Mouse (Mus musculus): Measurements from ENCODE around the gene Emx1.
"Not testable (repeated sequence)": the region's sequence is repeated elsewhere in the genome, so short reads cannot be mapped to it uniquely, and the experiment has no call there.

Emx1 gene

DNA sequence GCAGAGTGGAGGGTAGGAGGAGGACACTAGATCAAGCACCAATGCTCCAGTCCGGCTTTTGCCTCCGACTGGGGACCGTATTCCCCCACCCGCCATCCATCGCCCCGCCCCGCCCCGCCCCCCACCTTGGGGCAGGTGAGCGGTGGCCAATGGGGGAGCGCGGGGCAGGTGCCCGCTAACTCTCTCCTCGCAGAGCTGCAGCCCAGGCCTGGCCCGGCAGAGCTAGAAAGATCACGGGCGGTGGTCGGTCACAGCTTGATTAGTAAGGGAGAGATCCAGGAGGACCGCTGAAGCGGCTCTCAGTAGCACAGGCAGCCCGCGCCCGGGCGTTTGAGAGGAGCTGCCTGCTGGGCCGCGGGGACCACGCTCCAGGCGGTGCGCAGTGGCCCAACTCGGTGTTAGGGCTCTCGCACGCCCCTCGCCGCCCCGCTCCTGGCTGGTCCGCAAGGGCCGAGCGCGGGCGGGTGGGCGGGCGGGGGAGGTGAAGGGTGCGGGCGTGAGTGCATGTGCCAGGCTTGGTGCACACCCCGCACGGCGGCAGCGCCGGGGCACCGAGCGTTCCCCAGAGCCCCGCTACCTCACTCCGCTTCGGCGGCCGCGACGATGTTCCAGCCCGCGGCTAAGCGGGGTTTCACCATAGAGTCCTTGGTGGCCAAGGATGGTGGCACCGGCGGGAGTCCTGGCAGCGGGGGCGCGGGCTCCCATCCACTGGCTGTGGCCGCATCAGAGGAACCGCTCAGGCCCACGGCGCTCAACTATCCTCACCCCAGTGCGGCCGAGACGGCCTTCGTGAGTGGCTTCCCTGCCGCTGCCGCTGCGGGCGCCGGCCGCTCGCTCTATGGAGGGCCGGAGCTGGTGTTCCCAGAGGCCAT, at the start of gene Emx1:
Emx1 (plus strand) TSS at position 99 of the 872 bp plus-strand sequence.
- no peak for DNase-seq (ENCODE audit: low read depth, low spot score)

DNA sequence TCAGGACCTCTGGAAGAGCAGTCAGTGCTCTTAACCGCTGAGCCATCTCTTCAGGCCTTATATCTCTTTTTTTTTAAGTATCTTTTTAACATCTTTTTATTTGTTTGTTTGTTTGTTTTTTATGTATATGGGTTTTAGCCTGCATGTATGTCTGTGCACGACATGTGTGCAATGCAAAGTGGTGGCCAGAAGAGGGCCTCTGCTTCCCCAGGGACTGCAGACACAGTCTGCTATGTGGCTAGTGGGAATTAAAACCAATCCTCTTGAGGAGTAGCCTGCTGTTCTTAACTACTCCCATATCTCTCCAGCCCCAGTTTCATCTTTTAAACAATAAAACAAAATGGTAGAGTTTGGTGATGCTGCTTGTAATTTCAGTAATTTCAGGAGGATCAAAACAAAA, 47.7 kb upstream of the Emx1 start:
- no peak for DNase-seq (ENCODE audit: low read depth, low spot score)

- peak; percentile 54 for DNase-seq (ENCODE audit: low read depth, low spot score)
These were observed 46.2 kb upstream of the Emx1 start for GRCm38 (mm10) chr6:85141013-85141412.

GRCm38 (mm10) chr6:85144466-85144865, 42.8 kb upstream of the Emx1 start:
- no peak for DNase-seq (ENCODE audit: low read depth, low spot score)

DNA sequence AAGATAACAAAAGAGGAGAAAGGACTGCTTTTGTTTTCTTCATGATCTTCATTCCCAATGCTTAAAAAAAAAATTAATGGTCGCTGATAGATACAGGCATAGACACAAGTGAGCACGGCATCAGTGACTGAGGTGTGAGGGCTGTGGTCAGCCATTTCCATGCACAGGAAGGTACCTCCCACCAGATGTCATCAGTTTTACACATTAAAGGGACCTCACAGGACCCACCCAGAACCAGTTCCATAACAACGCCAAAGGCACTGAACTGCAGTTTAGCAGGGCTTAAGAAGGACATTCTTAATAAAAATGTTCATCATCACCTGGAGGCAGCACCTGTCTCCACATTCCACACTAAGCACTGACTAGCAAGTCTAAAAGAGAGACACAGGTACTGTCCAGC, 39.6 kb upstream of the Emx1 start:
- no peak for DNase-seq (ENCODE audit: low read depth, low spot score)

DNA sequence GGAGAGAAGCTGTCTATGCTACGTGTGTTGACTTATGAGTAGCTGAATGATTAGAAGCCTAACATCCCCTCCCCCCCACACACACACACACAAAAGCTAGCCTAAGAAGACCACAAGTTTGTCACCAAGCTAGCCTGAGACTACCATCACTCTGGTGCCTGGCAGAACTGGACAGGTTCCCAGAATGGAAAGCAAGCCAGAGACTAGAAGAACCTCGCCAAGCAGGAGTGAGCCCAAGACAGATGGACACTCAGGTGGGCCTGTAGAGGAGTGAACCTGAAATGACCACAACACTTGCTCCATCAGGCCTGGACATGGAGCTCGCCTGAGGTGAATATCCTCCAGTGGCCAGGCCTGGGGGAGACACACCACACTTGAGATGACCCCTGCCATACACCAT, 36.9 kb upstream of the Emx1 start:
- no peak for DNase-seq (ENCODE audit: low read depth, low spot score)

- DNase-seq (ENCODE audit: low read depth, low spot score), result peak; percentile 66
These were observed 33.2 kb upstream of the Emx1 start for GRCm38 (mm10) chr6:85153970-85154540.

- peak; percentile 37 for DNase-seq (ENCODE audit: low read depth, low spot score)
These were observed 32.2 kb upstream of the Emx1 start for GRCm38 (mm10) chr6:85154861-85155528.

DNA sequence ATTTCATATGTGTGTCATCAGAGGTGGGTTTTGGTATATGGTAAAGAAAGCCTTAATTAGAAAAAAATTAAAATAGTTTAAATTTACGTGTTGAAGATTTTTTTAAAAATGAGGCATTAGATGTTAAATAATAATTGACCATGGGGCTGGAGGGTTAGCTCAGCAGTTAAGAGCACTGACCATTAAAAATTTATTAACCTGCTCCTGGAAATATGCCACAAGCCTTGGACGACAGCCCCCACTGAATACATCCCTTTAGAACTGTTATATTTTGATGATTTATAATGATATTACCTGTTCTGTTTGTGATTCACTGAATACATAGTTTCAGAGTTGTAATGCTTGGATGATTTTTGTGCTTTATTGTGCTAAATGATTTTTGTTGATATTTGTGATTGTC, 30.7 kb upstream of the Emx1 start:
- DNase-seq (ENCODE audit: low read depth, low spot score), result not testable (repeated sequence)

DNA sequence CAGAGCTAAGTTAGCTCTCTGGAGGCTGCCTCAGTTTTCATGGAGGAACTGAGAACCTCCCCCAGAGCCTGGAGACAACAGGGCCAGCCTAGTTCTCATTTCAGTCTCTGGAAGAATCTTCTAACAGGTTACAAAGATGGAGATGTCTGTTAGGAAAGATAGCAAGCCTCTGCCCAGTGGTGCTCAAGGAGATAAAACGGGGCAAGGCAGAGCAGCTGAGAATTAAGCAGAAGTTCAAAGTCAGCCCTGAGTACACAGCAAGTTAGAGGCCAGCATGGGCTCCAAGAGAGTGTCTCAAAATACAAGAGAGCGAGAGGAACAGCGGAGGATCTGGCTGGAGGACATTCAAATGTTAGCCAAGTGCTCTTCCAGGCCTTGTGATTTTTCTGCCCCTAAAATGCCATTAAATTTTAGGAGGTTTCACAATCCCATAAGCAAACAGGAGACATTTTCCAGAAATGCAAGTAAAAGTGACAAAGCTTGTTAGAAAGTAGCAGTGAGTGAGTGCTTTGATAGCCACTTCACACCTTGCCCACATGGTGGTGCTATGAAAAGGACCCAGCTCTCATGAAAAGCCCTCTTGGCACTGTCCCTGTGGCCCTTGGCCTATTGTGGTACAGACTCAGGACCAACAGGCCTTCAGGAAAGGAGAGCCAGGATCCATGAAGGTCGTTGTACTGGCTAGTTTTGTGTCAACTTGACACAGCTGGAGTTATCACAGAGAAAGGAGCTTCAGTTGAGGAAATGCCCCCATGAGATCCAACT, 29.0 kb upstream of the Emx1 start:
- DNase-seq (ENCODE audit: low read depth, low spot score), result not testable (repeated sequence)

- DNase-seq (ENCODE audit: low read depth, low spot score), result peak; percentile 38
These were observed 28.0 kb upstream of the Emx1 start for GRCm38 (mm10) chr6:85159092-85159760.

- peak; percentile 53 for DNase-seq (ENCODE audit: low read depth, low spot score)
These were observed 26.9 kb upstream of the Emx1 start for GRCm38 (mm10) chr6:85160201-85160923.

GRCm38 (mm10) chr6:85165440-85165921, 21.8 kb upstream of the Emx1 start:
- DNase-seq (ENCODE audit: low read depth, low spot score), result no peak

DNA sequence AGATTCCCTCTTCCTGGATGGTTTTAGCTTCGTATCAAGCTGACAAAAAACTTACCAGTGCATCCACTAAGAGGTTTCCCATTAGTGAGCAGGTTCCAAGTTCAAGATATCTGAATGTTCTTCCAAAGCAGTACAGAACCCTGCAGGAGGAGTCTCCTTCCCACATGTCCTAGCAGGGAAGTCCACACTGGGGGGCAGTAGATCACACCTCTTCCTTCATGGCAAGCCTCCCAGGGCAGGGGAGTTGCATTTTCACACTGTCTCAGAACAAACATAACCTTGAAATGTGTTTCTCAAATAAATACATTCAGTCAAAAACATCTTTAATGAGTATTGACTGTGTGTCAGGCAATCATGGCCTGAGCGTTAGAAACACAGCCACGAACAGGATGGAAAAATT, 7.7 kb upstream of the Emx1 start:
- no peak for DNase-seq (ENCODE audit: low read depth, low spot score)

GRCm38 (mm10) chr6:85180036-85180435, 7.2 kb upstream of the Emx1 start:
- DNase-seq (ENCODE audit: low read depth, low spot score), result no peak

GRCm38 (mm10) chr6:85183951-85184350, 3.3 kb upstream of the Emx1 start:
- DNase-seq (ENCODE audit: low read depth, low spot score), result no peak

- DNase-seq (ENCODE audit: low read depth, low spot score), result no peak
These were observed 1.1 kb upstream of the Emx1 start for GRCm38 (mm10) chr6:85186033-85186743.

DNA sequence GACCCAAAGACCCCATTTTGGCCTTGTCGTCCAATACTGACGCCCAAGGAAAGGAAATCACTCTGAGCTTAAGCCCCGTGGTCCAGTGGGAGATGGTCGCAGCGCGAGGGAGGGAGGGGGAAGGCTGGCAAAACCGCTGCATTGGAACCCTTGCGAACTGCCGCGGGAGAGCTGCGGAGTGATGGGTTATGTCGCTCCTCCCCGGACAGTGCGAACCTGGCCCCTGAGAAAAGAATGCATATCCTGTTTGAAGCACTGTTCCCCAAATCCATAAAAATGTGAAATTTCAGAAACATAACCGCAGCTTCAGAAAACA, 536 bp upstream of the Emx1 start:
- no peak for DNase-seq (ENCODE audit: low read depth, low spot score)

- no peak for DNase-seq (ENCODE audit: low read depth, low spot score)
These were observed 1.2 kb downstream of the Emx1 start for GRCm38 (mm10) chr6:85188256-85189110.

Data from CD4-positive helper T cell, adult 2 months (primary cell).